Mouse (Mus musculus) embryonic facial prominence, embryonic 12.5 days (tissue): Measurements from ENCODE around the gene Lztfl1. TPM values are rescaled to one million over a fixed set of nuclear protein-coding genes. Genes with fewer than 3 reads are reported as not detected.

Experiments used
- ATAC-seq: fragments of 200-750 bp; cut with Nextera tagmentation; 2 replicates; pipeline ENCODE4 v1.8.0; 2017; ENCODE audit not compliant: insufficient number of reproducible peaks, insufficient read depth, low FRiP score, low TSS enrichment
- H3K27ac ChIP-seq: fragments of 300-500 bp; sonication (generic); 2 replicates; pipeline ENCODE4 v1.5.1; 2016; ENCODE audit warnings: mild to moderate bottlenecking
- H3K27me3 ChIP-seq: fragments of 300-500 bp; sonication (generic); 2 replicates; pipeline ENCODE4 v1.6.1; 2016; ENCODE audit warnings: mild to moderate bottlenecking, moderate library complexity
- H3K36me3 ChIP-seq: fragments of 300-500 bp; sonication (generic); 2 replicates; pipeline ENCODE4 v1.6.1; 2016; ENCODE audit warnings: mild to moderate bottlenecking
- H3K4me1 ChIP-seq: fragments of 300-500 bp; sonication (generic); 2 replicates; pipeline ENCODE4 v1.6.1; 2016
- H3K4me2 ChIP-seq: fragments of 300-500 bp; sonication (generic); replicated peaks from 2 replicates; pipeline ENCODE4 v1.6.1; 2016; ENCODE audit warnings: mild to moderate bottlenecking, moderate library complexity
- H3K4me3 ChIP-seq: fragments of 300-500 bp; sonication (generic); 2 replicates; pipeline ENCODE4 v1.5.1; 2016; ENCODE audit warnings: mild to moderate bottlenecking
- H3K9ac ChIP-seq: fragments of 300-500 bp; sonication (generic); 2 replicates; pipeline ENCODE4 v1.6.1; 2016; ENCODE audit warnings: mild to moderate bottlenecking, moderate library complexity
- H3K9me3 ChIP-seq: fragments of 300-500 bp; sonication (generic); 2 replicates; pipeline ENCODE4 v1.6.1; 2016; ENCODE audit warnings: mild to moderate bottlenecking, moderate library complexity
- WGBS: fragments of 180-500 bp; shearing (Covaris S2); methylation state at CpG from one replicate; pipeline ENCODE4 v1.1.7; 2016; 5-methylcytosine and 5-hydroxymethylcytosine counted together
- polyA plus RNA-seq: library from polyadenylated mRNA; unstranded; fragments of >200 nt; fragmentation: Nextera tagmentation; extraction: Ambion mirVana; gene quantifications from 2 replicates; pipeline ENCODE4 v1.2.1, GENCODE M21; 2016

Lztfl1 gene
- polyA plus RNA-seq, 1 experiment from 2014 or later = 55.4 TPM

DNA sequence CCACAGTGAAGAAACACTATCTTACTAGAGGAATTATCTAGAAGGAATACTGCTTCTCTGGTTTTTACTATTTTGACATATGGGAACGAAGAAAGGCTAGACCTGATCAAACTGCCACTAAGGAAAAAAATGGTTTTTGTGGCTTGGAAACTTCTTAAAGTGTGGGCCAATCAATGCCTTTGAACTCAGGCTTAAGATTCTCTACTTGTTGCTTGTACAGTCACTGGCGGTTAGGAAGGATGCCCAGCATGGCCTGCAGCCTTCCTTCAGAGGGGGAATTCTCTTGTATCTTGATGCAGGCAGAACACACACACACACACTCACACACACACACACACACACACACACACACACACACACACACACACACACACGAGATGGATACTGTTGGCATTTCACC is 16.6 kb upstream of the Lztfl1 start:
- WGBS = 78% methylated on average over 3 of the region's 3 CpGs
- no peak overlapping the region for H3K9ac ChIP-seq
- no peaks in the 10 kb centered on the region for H3K36me3 ChIP-seq
- H3K27ac ChIP-seq = no peak overlapping the region
- no peak overlapping the region for H3K4me2 ChIP-seq
- no peaks in the 10 kb centered on the region for H3K4me1 ChIP-seq
- no peak overlapping the region for H3K4me3 ChIP-seq
- ATAC-seq = no peak
- H3K27me3 ChIP-seq = no peaks in the 10 kb centered on the region
- H3K9me3 ChIP-seq = no peaks in the 10 kb centered on the region

DNA sequence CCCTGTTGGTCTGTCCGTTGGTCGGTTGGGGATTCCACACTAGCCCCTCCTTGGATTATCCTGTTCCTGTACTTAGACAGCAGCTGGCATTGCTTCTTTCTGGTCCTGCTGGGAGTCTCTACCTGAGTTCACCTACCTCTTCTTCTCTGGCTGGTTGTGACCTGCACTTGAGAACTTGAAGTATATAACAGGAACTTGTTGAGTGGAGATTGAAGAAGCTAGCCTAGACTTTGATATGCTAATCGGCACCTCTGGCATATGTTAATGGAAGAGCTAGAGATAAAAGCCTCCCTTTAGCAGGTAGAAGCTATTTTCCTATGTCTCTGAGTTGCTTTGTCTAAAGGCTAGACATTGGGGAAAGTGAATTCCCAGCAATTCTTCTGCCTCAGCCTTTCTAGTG is 13.8 kb upstream of the Lztfl1 start:
- whole genome bisulfite sequencing = 68% methylated on average over 3 of the region's 3 CpGs
- Histone ChIP-seq H3K4me1 (no peaks in the 10 kb centered on the region), H3K27ac (no peak overlapping the region)

DNA sequence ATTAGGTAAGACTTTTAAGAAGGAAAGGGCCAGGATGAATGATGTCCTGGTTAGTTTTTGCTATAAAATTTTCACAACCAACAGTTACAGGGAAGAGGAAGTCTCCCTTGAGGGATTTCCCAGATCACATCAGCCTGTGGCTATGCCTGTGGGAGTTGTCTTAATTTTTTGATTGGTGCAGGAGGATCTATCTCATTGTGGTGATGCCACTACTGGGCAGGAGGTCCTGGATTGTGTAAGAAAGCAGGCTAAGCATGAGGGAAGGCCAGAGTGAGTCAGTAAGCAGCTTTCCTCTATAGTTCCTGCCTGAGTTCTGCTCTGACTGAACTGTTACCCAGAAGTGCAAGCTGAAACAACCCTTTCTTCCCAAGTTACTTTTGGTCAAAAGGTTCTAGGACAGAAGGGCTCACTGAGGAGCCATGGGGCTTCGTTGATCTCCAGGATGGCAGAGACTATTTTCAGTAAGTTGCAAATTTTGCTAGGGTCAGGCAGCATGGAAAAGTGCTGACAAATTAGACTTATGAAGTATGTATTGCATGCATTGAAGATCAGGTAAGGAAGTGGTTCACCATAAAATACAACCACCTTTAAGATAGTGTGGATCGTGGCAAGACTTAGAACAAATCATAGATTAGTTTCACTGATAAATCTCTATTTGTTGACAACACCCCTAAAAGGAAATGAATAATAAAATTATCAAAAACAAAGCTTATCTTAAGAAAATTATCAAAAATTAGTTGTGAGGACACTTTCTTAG is 5.4 kb upstream of the Lztfl1 start:
- Histone ChIP-seq H3K9me3 (no peaks in the 10 kb centered on the region), H3K4me3 (no peak overlapping the region), H3K27me3 (no peaks in the 10 kb centered on the region), H3K9ac (no peak overlapping the region), H3K36me3 (no peaks in the 10 kb centered on the region), H3K4me2 (no peak overlapping the region), H3K4me1 (no peaks in the 10 kb centered on the region), H3K27ac (no peak overlapping the region)
- WGBS = 69% methylated on average over 2 of the region's 2 CpGs
- ATAC-seq = no peak

More for the DNA sequence above, 13.8 kb upstream of the Lztfl1 start:
- H3K4me2 ChIP-seq = no peak overlapping the region
- H3K9me3 ChIP-seq = no peaks in the 10 kb centered on the region
- H3K27me3 ChIP-seq = no peaks in the 10 kb centered on the region
- no peaks in the 10 kb centered on the region for H3K36me3 ChIP-seq
- no peak overlapping the region for H3K4me3 ChIP-seq
- H3K9ac ChIP-seq = no peak overlapping the region
- no peak for ATAC-seq

DNA sequence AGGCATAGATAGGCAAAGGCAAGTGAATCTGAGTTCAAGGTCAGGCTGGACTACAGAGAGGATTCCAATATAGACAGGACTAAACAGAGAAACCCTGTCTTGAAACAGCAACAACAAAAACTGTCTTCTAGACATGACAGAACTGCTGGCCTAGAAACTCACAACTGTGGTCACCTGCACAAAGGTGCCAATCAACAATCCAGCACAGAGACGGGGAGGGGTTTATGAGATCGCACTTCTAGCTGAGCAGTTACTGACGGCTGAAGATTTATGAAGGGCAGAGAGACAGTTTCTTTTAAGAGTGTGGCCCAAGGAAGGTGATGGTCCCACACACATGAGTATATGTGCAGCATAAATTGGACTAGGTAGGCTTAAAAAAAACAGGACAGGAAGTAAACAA is 1.2 kb downstream of the Lztfl1 start:
- Histone ChIP-seq H3K4me2 (peak overlapping the region; percentile 59), H3K4me3 (no peak overlapping the region), H3K27me3 (no peaks in the 10 kb centered on the region), H3K9me3 (no peaks in the 10 kb centered on the region), H3K9ac (no peak overlapping the region; the same call in 1 of the 2 replicates), H3K36me3 (peaks cover 8% of the 10 kb centered on the region), H3K4me1 (peaks cover 5% of the 10 kb centered on the region; the same call in 1 of the 2 replicates), H3K27ac (no peak overlapping the region)
- no peak for ATAC-seq
- 71% methylated on average over 3 of the region's 3 CpGs for WGBS

DNA sequence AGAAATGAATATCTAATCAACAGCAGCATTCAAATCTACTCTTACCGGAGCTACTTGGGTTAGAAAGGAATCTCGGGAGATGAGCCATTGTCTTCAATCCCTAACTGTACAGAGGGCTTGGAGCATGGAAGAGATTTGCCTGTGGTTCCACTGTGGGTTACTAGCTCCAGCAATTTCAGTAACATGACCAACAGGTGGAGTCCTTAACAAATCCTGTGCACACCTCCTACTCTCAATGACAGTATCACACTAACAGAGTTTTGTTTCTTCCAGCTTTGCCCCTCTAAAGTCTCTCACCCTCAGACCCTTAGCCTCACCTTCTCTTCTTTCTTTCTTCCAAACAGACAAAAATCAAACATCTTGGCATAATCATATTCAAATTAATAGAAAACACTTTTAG is 4.4 kb downstream of the Lztfl1 start:
- no peaks in the 10 kb centered on the region for H3K9me3 ChIP-seq
- H3K36me3 ChIP-seq = peaks cover 22% of the 10 kb centered on the region
- no peak overlapping the region for H3K4me2 ChIP-seq
- H3K27me3 ChIP-seq = no peaks in the 10 kb centered on the region
- no peak for ATAC-seq
- WGBS = 83% methylated on average over 2 of the region's 2 CpGs
- no peak overlapping the region for H3K9ac ChIP-seq
- H3K27ac ChIP-seq = no peak overlapping the region
- no peak overlapping the region for H3K4me3 ChIP-seq
- H3K4me1 ChIP-seq = peaks cover 5% of the 10 kb centered on the region; the same call in 1 of the 2 replicates

DNA sequence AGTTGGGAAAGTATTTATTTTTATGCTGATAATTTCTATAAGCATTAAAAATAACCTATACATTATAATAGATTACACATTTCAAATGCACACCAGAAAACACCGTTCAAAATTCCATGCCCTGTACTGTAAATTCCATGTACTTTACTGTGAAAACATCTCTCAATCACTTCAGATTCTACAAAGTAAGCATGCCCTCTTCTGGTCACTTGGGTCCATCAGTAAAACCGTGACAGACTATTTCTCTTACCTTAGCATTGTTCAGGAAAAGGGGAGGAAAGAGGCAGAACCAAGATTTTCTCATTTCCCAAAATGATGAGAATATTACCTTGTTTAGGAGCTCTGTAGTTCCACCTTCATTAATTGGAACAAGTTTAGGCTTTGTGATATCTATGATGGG is 8.3 kb downstream of the Lztfl1 start:
- ATAC-seq = no peak
- no peaks in the 10 kb centered on the region for H3K27me3 ChIP-seq
- no peak overlapping the region for H3K9ac ChIP-seq
- no peaks in the 10 kb centered on the region for H3K9me3 ChIP-seq
- 54% methylated on average over 2 of the region's 2 CpGs for WGBS
- H3K4me1 ChIP-seq = no peaks in the 10 kb centered on the region
- peaks cover 34% of the 10 kb centered on the region for H3K36me3 ChIP-seq
- H3K4me3 ChIP-seq = no peak overlapping the region
- H3K4me2 ChIP-seq = no peak overlapping the region
- no peak overlapping the region for H3K27ac ChIP-seq

DNA sequence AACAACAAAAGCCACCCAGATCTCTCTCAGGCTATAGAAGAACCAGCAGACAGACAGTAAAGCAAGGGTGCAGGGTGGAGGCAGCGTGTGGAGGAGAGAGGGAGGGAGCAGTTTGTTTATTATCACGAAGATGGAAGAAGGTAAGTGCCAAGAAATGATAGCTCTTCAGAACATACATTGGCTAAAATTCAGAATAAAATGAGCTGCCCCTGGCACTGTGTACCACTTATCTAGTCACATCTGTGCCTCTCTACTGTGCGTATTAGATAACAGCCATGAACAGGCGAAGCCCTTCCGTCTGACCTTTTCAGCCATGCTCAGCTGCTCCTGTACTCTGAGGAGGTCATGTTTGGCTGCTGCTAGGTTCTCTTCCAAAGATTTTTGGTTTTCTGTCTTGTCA is 15.7 kb downstream of the Lztfl1 start:
- H3K36me3 ChIP-seq = peaks cover 38% of the 10 kb centered on the region
- H3K27me3 ChIP-seq = no peaks in the 10 kb centered on the region
- H3K4me3 ChIP-seq = no peak overlapping the region
- no peaks in the 10 kb centered on the region for H3K4me1 ChIP-seq
- 87% methylated on average over 5 of the region's 5 CpGs for WGBS
- H3K9me3 ChIP-seq = no peaks in the 10 kb centered on the region
- H3K4me2 ChIP-seq = no peak overlapping the region
- no peak overlapping the region for H3K27ac ChIP-seq
- ATAC-seq = no peak
- H3K9ac ChIP-seq = no peak overlapping the region

DNA sequence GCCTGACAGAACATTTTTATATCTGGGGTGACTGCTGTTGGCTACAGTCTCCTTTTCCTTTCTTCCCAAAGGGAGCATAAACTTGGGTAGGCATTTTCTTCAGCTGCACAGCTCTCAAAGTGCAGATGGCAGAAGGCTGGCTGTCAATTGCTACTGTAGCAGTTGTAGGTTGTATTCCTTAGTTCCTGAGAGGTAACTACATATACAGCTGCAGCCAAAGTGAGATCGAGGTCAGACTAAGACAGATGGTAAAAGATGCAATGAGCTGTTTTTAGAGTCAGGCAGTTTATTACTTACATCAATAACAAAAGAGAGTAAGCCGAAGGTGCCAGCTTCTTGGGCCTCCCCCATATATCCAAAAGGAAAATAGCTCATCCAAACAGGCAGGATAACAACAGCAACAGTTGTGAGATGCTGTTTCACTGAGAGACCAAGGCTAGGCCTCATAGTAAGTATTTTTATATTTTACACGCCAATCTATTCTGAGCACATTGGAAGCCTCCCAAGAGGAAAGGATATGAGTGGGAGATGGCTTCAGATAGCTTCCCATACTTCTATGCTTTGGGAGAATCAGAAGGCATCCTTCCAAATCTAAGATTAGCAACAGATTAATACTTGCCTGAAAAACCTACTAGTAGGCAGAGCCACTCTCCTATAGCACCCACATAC is 21.7 kb downstream of the Lztfl1 start:
- no peaks in the 10 kb centered on the region for H3K9me3 ChIP-seq
- no peak overlapping the region for H3K4me3 ChIP-seq
- ATAC-seq = no peak
- H3K27ac ChIP-seq = no peak overlapping the region
- no peaks in the 10 kb centered on the region for H3K27me3 ChIP-seq
- no peak overlapping the region for H3K9ac ChIP-seq
- H3K4me2 ChIP-seq = no peak overlapping the region
- WGBS = 93% methylated on average over 3 of the region's 3 CpGs
- no peaks in the 10 kb centered on the region for H3K4me1 ChIP-seq
- peaks cover 18% of the 10 kb centered on the region for H3K36me3 ChIP-seq

DNA sequence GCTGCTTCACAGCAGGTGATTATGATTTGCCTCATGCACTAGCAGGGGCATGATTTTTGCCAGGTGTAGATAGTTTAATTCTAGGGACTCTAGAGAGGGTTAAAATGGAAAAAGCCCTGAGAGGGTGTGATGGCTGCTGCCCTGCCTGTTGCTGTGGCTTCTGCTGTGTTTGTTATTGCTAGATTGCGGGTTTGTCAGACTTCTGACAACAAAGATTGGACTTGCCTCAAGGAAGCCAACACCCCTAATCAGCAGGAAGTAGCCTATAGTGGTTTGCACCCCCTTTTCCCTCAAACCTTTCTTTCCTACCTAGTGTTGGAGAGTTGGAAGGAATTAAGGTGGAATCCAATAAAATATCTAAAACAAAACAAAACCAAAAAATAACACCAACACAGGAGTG is 29.3 kb downstream of the Lztfl1 start:
- Histone ChIP-seq H3K4me3 (no peak overlapping the region), H3K36me3 (0 out of 2 replicates have a peak, but pooled peaks cover 4% of the 10 kb centered on the region), H3K27me3 (no peaks in the 10 kb centered on the region), H3K9ac (no peak overlapping the region), H3K4me2 (no peak overlapping the region), H3K27ac (no peak overlapping the region), H3K9me3 (no peaks in the 10 kb centered on the region), H3K4me1 (no peaks in the 10 kb centered on the region)
- 59% methylated on average over 1 of the region's 1 CpGs for WGBS
- ATAC-seq = no peak

DNA sequence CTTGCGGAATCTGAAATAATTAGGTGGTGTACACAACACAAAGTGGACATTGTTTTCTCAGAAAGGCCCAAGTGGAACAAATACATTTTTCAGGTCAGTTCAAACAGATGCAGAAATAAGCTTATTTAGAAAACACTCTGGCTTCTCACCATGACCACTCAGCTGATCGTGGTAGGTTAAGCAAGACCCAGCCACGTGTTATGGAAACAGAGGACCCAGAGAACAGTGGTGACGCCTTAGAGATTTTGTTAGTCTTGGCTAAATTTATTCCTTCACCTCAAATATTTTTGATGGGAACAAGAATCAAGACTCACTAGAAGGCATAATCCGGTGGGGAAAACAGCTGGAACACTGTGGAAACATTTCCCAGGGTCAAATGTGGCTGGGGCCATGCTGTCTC is 31.3 kb downstream of the Lztfl1 start:
- Histone ChIP-seq H3K4me3 (no peak overlapping the region), H3K27me3 (no peaks in the 10 kb centered on the region; the same call in 1 of the 2 replicates), H3K27ac (no peak overlapping the region), H3K4me2 (no peak overlapping the region), H3K36me3 (no peaks in the 10 kb centered on the region), H3K9ac (no peak overlapping the region), H3K4me1 (no peaks in the 10 kb centered on the region), H3K9me3 (no peaks in the 10 kb centered on the region)
- 63% methylated on average over 5 of the region's 5 CpGs for WGBS
- no peak for ATAC-seq

DNA sequence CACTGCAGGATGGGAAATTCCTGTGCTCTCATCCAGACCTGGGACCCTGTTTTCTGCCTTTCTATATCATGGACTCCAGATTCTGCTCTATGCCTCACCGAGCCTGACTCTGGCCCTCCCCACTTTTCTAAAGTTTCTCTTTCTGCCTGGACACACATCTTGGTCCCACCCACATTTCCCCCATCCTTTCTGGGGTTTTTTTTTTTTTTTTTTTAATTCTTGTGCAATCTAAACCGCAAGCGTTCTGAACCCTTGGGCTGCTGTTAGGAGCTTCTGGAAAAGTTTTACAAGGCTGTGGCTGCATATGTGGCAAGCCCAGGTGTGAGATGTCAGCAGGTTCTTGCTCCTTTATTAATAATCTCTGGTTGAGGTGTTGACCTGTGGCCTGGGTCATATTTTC is 33.8 kb downstream of the Lztfl1 start:
- WGBS = 51% methylated on average over 3 of the region's 3 CpGs
- H3K4me1 ChIP-seq = peaks cover 3% of the 10 kb centered on the region
- no peak overlapping the region for H3K9ac ChIP-seq
- peaks cover 18% of the 10 kb centered on the region for H3K27me3 ChIP-seq
- no peak overlapping the region for H3K4me2 ChIP-seq
- H3K27ac ChIP-seq = no peak overlapping the region
- H3K9me3 ChIP-seq = no peaks in the 10 kb centered on the region
- H3K4me3 ChIP-seq = no peak overlapping the region
- no peak for ATAC-seq
- no peaks in the 10 kb centered on the region for H3K36me3 ChIP-seq

DNA sequence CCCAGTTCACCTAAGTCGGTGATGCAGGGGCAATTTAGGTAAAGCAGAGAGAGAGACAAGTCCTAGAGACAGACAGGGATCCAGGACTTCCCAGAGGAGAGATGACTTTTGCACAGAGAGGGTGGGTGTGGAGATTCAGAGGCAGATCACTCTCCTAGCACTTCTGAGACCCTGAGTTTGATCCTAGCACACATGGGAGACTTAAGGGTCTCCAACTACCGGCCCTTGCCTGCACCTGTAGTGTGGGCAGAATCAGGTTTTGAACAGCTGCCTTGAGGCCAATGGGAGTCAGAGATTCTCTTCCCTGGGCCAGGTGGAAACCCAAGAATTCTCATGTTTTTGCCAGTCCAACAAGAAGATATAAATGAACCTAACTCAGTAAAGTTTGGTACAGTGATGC is 38.3 kb downstream of the Lztfl1 start:
- peak overlapping the region; percentile 75 for H3K4me2 ChIP-seq
- H3K27ac ChIP-seq = no peak overlapping the region
- H3K27me3 ChIP-seq = peaks cover 55% of the 10 kb centered on the region
- no peak overlapping the region for H3K9ac ChIP-seq
- ATAC-seq = no peak
- H3K4me1 ChIP-seq = peaks cover 9% of the 10 kb centered on the region
- H3K36me3 ChIP-seq = no peaks in the 10 kb centered on the region
- H3K9me3 ChIP-seq = no peaks in the 10 kb centered on the region
- WGBS = 20% methylated on average over 2 of the region's 2 CpGs
- H3K4me3 ChIP-seq = no peak overlapping the region
